Mouse (Mus musculus) heart, embryonic 15.5 days (tissue): ENCODE measurements around the gene P3h2. TPM values are rescaled to one million over a fixed set of nuclear protein-coding genes. Genes with fewer than 3 reads are reported as not detected.

Source experiments
- ATAC-seq: fragments of 200-750 bp; cut with Nextera tagmentation; replicated peaks from 2 replicates; pipeline ENCODE4 v1.8.0; 2017; ENCODE audit warnings: low read depth, moderate TSS enrichment; ENCODE audit not compliant: insufficient number of reproducible peaks, insufficient read depth, low FRiP score
- H3K27ac ChIP-seq: fragments of 300-500 bp; sonication (generic); 2 replicates; pipeline ENCODE4 v1.5.1; 2015; ENCODE audit warnings: mild to moderate bottlenecking, inconsistent platforms
- H3K27me3 ChIP-seq: fragments of 300-500 bp; sonication (generic); 2 replicates; pipeline ENCODE4 v1.6.1; 2015; ENCODE audit warnings: inconsistent platforms
- H3K36me3 ChIP-seq: fragments of 300-500 bp; sonication (generic); 2 replicates; pipeline ENCODE4 v1.6.1; 2015; ENCODE audit warnings: mild to moderate bottlenecking, inconsistent platforms
- H3K4me1 ChIP-seq: fragments of 300-500 bp; sonication (generic); replicated peaks from 2 replicates; pipeline ENCODE4 v1.6.1; 2015; ENCODE audit warnings: inconsistent platforms
- H3K4me2 ChIP-seq: fragments of 300-500 bp; sonication (generic); 2 replicates; pipeline ENCODE4 v1.6.1; 2015; ENCODE audit warnings: inconsistent platforms, mild to moderate bottlenecking, moderate library complexity
- H3K4me3 ChIP-seq: fragments of 300-500 bp; sonication (generic); 2 replicates; pipeline ENCODE4 v1.5.1; 2015; ENCODE audit warnings: mild to moderate bottlenecking, inconsistent platforms
- H3K9ac ChIP-seq: fragments of 300-500 bp; sonication (generic); 2 replicates; pipeline ENCODE4 v1.6.1; 2015; ENCODE audit warnings: mild to moderate bottlenecking, inconsistent platforms
- H3K9me3 ChIP-seq: fragments of 300-500 bp; sonication (generic); replicated peaks from 2 replicates; pipeline ENCODE4 v1.6.1; 2016; ENCODE audit warnings: inconsistent platforms
- WGBS: fragments of 180-500 bp; shearing (Covaris S2); methylation state at CpG from one replicate; pipeline ENCODE4 v1.1.7; 2015; ENCODE audit warnings: mixed read lengths; 5-methylcytosine and 5-hydroxymethylcytosine counted together
- polyA plus RNA-seq: library from polyadenylated mRNA; unstranded; fragments of >200 nt; fragmentation: Nextera tagmentation; extraction: Ambion mirVana; gene quantifications from 2 replicates; pipeline ENCODE4 v1.2.1, GENCODE M21; 2015

The P3h2 gene
- polyA plus RNA-seq, 1 experiment from 2014 or later = 3.5 TPM

GRCm38 (mm10) chr16:25977210-25977609 lies 128.4 kb downstream of the P3h2 start:
- no peaks in the 10 kb centered on the region; the same call in 1 of the 2 replicates for H3K36me3 ChIP-seq
- no peaks in the 10 kb centered on the region for H3K4me1 ChIP-seq
- H3K27ac ChIP-seq = no peak overlapping the region
- H3K27me3 ChIP-seq = no peaks in the 10 kb centered on the region
- H3K4me3 ChIP-seq = no peak overlapping the region
- H3K9me3 ChIP-seq = no peaks in the 10 kb centered on the region
- H3K9ac ChIP-seq = no peak overlapping the region
- H3K4me2 ChIP-seq = no peak overlapping the region
- 79% methylated on average over 2 of the region's 2 CpGs for WGBS
- ATAC-seq = no peak

- Histone ChIP-seq H3K4me3 (no peak overlapping the region), H3K9me3 (no peaks in the 10 kb centered on the region), H3K36me3 (no peaks in the 10 kb centered on the region; the same call in 1 of the 2 replicates), H3K27ac (no peak overlapping the region), H3K27me3 (no peaks in the 10 kb centered on the region), H3K4me1 (no peaks in the 10 kb centered on the region), H3K4me2 (no peak overlapping the region), H3K9ac (no peak overlapping the region)
- WGBS = 91% methylated on average over 7 of the region's 7 CpGs
- no peak for ATAC-seq
Observed at GRCm38 (mm10) chr16:25971285-25971684, 134.3 kb downstream of the P3h2 start.

GRCm38 (mm10) chr16:25970720-25971119 lies 134.9 kb downstream of the P3h2 start:
- ATAC-seq = no peak
- no peaks in the 10 kb centered on the region for H3K27me3 ChIP-seq
- H3K9me3 ChIP-seq = no peaks in the 10 kb centered on the region
- H3K36me3 ChIP-seq = no peaks in the 10 kb centered on the region; the same call in 1 of the 2 replicates
- H3K4me2 ChIP-seq = no peak overlapping the region
- H3K4me3 ChIP-seq = no peak overlapping the region
- no peak overlapping the region for H3K9ac ChIP-seq
- no peaks in the 10 kb centered on the region for H3K4me1 ChIP-seq
- WGBS = 83% methylated on average over 5 of the region's 5 CpGs
- no peak overlapping the region for H3K27ac ChIP-seq

- WGBS = 74% methylated on average over 6 of the region's 6 CpGs
- Histone ChIP-seq H3K27me3 (no peaks in the 10 kb centered on the region), H3K9me3 (no peaks in the 10 kb centered on the region), H3K4me1 (no peaks in the 10 kb centered on the region), H3K27ac (no peak overlapping the region), H3K4me2 (no peak overlapping the region), H3K9ac (no peak overlapping the region), H3K36me3 (no peaks in the 10 kb centered on the region; the same call in 1 of the 2 replicates), H3K4me3 (no peak overlapping the region)
- no peak for ATAC-seq
Observed at GRCm38 (mm10) chr16:25970193-25970592, 135.4 kb downstream of the P3h2 start.

- Histone ChIP-seq H3K4me2 (no peak overlapping the region), H3K4me1 (no peaks in the 10 kb centered on the region), H3K9ac (no peak overlapping the region), H3K9me3 (no peaks in the 10 kb centered on the region), H3K4me3 (no peak overlapping the region), H3K27ac (no peak overlapping the region), H3K27me3 (no peaks in the 10 kb centered on the region), H3K36me3 (no peaks in the 10 kb centered on the region)
- ATAC-seq = no peak
- WGBS = 18% methylated on average over 3 of the region's 3 CpGs
Observed at GRCm38 (mm10) chr16:25967297-25967696, 138.3 kb downstream of the P3h2 start.

GRCm38 (mm10) chr16:25963856-25964255 lies 141.7 kb downstream of the P3h2 start:
- no peaks in the 10 kb centered on the region for H3K36me3 ChIP-seq
- H3K27ac ChIP-seq = no peak overlapping the region
- no peak overlapping the region for H3K9ac ChIP-seq
- ATAC-seq = no peak
- no peaks in the 10 kb centered on the region for H3K9me3 ChIP-seq
- no peak overlapping the region for H3K4me3 ChIP-seq
- no peak overlapping the region for H3K4me2 ChIP-seq
- WGBS = 27% methylated on average over 3 of the region's 3 CpGs
- H3K4me1 ChIP-seq = no peaks in the 10 kb centered on the region
- H3K27me3 ChIP-seq = no peaks in the 10 kb centered on the region

GRCm38 (mm10) chr16:25960345-25960744 lies 145.2 kb downstream of the P3h2 start:
- H3K4me2 ChIP-seq = no peak overlapping the region
- 95% methylated on average over 7 of the region's 7 CpGs for WGBS
- H3K9ac ChIP-seq = no peak overlapping the region
- no peak overlapping the region for H3K4me3 ChIP-seq
- H3K36me3 ChIP-seq = no peaks in the 10 kb centered on the region
- no peaks in the 10 kb centered on the region for H3K9me3 ChIP-seq
- no peaks in the 10 kb centered on the region for H3K4me1 ChIP-seq
- no peaks in the 10 kb centered on the region for H3K27me3 ChIP-seq
- no peak overlapping the region for H3K27ac ChIP-seq
- ATAC-seq = no peak

- Histone ChIP-seq H3K4me2 (no peak overlapping the region), H3K36me3 (no peaks in the 10 kb centered on the region), H3K27ac (no peak overlapping the region), H3K27me3 (no peaks in the 10 kb centered on the region), H3K9me3 (no peaks in the 10 kb centered on the region), H3K4me1 (no peaks in the 10 kb centered on the region), H3K9ac (no peak overlapping the region), H3K4me3 (no peak overlapping the region)
- 92% methylated on average over 5 of the region's 5 CpGs for WGBS
- ATAC-seq = no peak
Observed at GRCm38 (mm10) chr16:25959929-25960328, 145.7 kb downstream of the P3h2 start.

- WGBS = 72% methylated on average over 7 of the region's 7 CpGs
Observed at GRCm38 (mm10) chr16:25958650-25959238, 146.8 kb downstream of the P3h2 start.

GRCm38 (mm10) chr16:25958213-25958612 lies 147.4 kb downstream of the P3h2 start:
- no peak overlapping the region for H3K4me3 ChIP-seq
- H3K27ac ChIP-seq = no peak overlapping the region
- no peak for ATAC-seq
- WGBS = 88% methylated on average over 10 of the region's 10 CpGs
- H3K4me1 ChIP-seq = no peaks in the 10 kb centered on the region
- H3K27me3 ChIP-seq = no peaks in the 10 kb centered on the region
- no peaks in the 10 kb centered on the region for H3K9me3 ChIP-seq
- H3K36me3 ChIP-seq = no peaks in the 10 kb centered on the region
- H3K4me2 ChIP-seq = no peak overlapping the region
- H3K9ac ChIP-seq = no peak overlapping the region

More at GRCm38 (mm10) chr16:25958650-25959238, 146.8 kb downstream of the P3h2 start:
- Histone ChIP-seq H3K27me3 (no peaks in the 10 kb centered on the region), H3K9me3 (no peaks in the 10 kb centered on the region), H3K4me1 (no peaks in the 10 kb centered on the region), H3K4me2 (no peak overlapping the region), H3K27ac (no peak overlapping the region), H3K36me3 (no peaks in the 10 kb centered on the region), H3K4me3 (no peak overlapping the region), H3K9ac (no peak overlapping the region)
- ATAC-seq = no peak

- H3K4me1 ChIP-seq = no peaks in the 10 kb centered on the region
- H3K27me3 ChIP-seq = no peaks in the 10 kb centered on the region
- H3K4me3 ChIP-seq = no peak overlapping the region
- H3K9ac ChIP-seq = no peak overlapping the region
- 89% methylated on average over 6 of the region's 6 CpGs for WGBS
- no peak overlapping the region for H3K4me2 ChIP-seq
- no peak for ATAC-seq
- no peaks in the 10 kb centered on the region for H3K9me3 ChIP-seq
- no peaks in the 10 kb centered on the region for H3K36me3 ChIP-seq
- no peak overlapping the region for H3K27ac ChIP-seq
Observed at GRCm38 (mm10) chr16:25956831-25957230, 148.8 kb downstream of the P3h2 start.

- Histone ChIP-seq H3K4me1 (no peaks in the 10 kb centered on the region), H3K27ac (no peak overlapping the region), H3K4me2 (no peak overlapping the region), H3K4me3 (no peak overlapping the region), H3K9ac (no peak overlapping the region), H3K9me3 (no peaks in the 10 kb centered on the region), H3K36me3 (no peaks in the 10 kb centered on the region), H3K27me3 (no peaks in the 10 kb centered on the region)
- 87% methylated on average over 3 of the region's 3 CpGs for WGBS
- ATAC-seq = no peak
Observed at GRCm38 (mm10) chr16:25954614-25955013, 151.0 kb downstream of the P3h2 start.
